Mouse (Mus musculus): ENCODE data around the gene Ap1m2. TPM values are rescaled to one million over a fixed set of nuclear protein-coding genes. Genes with fewer than 3 reads are reported as not detected.
A peak's percentile ranks its signal among the peaks of the same experiment; 100 is the strongest.
"Not testable (repeated sequence)": the region's sequence is repeated elsewhere in the genome, so short reads cannot be mapped to it uniquely, and the experiment has no call there.

The Ap1m2 gene
- total and polyA plus RNA-seq, 3 experiments = 0.16 TPM; not detected in 2

- no peaks in the 10 kb centered on the region for H3K36me3 ChIP-seq (replicated peaks)
- no peaks in the 10 kb centered on the region for H3K9me3 ChIP-seq (replicated peaks)
- ATAC-seq (ENCODE audit: extremely low read depth, insufficient number of reproducible peaks, low FRiP score, poor library complexity, severe bottlenecking) = no peak
- no peak overlapping the region for H3K4me3 ChIP-seq (ENCODE audit: low read depth, low read length)
- no peak for TF ChIP-seq TAL1 (conservative IDR thresholded peaks at IDR 0.05; ENCODE audit: low read depth, low read length)
- no peak for TF ChIP-seq CTCF (IDR thresholded peaks at IDR 0.05; ENCODE audit: low read depth, low read length)
- no peak for TF ChIP-seq POLR2AphosphoS5 (IDR thresholded peaks at IDR 0.05; ENCODE audit: insufficient replicate concordance, low read depth, low read length)
- no peak for TF ChIP-seq GATA1 (IDR thresholded peaks at IDR 0.05; ENCODE audit: borderline replicate concordance, low read length)
- no peak for TF ChIP-seq GATA2 (IDR thresholded peaks at IDR 0.05; ENCODE audit: borderline replicate concordance, low read depth, low read length)
- peaks cover 10% of the 10 kb centered on the region; the same call in 1 of the 2 replicates for H3K4me1 ChIP-seq (ENCODE audit: insufficient read depth, low read depth, low read length)
- DNase-seq (ENCODE audit: low spot score) = no peak
- peaks cover 37% of the 10 kb centered on the region for H3K27me3 ChIP-seq (ENCODE audit: insufficient read depth, low read length)
Observed at GRCm38 (mm10) chr9:21305065-21305464, 7.1 kb downstream of the Ap1m2 start.

- Histone ChIP-seq H3K27me3 (ENCODE audit: insufficient read depth, low read length) (peaks cover 41% of the 10 kb centered on the region), H3K4me1 (ENCODE audit: insufficient read depth, low read depth, low read length) (peaks cover 2% of the 10 kb centered on the region; the same call in 1 of the 2 replicates), H3K4me3 (ENCODE audit: low read depth, low read length) (no peak overlapping the region), H3K36me3 (replicated peaks) (no peaks in the 10 kb centered on the region), H3K9me3 (replicated peaks) (peaks cover 8% of the 10 kb centered on the region)
- no peak for DNase-seq (ENCODE audit: low spot score)
- no peak for ATAC-seq (ENCODE audit: extremely low read depth, insufficient number of reproducible peaks, low FRiP score, poor library complexity, severe bottlenecking)
- TF ChIP-seq GATA1 (IDR thresholded peaks at IDR 0.05; ENCODE audit: borderline replicate concordance, low read length) = no peak
Observed at GRCm38 (mm10) chr9:21299014-21299413, 13.1 kb downstream of the Ap1m2 start.

GRCm38 (mm10) chr9:21292271-21292670 is 19.9 kb downstream of the Ap1m2 start:
- TF ChIP-seq CTCF (IDR thresholded peaks at IDR 0.05; ENCODE audit: low read depth, low read length) (no peak), GATA1 (IDR thresholded peaks at IDR 0.05; ENCODE audit: borderline replicate concordance, low read length) (no peak), GATA2 (IDR thresholded peaks at IDR 0.05; ENCODE audit: borderline replicate concordance, low read depth, low read length) (no peak), POLR2AphosphoS5 (IDR thresholded peaks at IDR 0.05; ENCODE audit: insufficient replicate concordance, low read depth, low read length) (no peak), TAL1 (conservative IDR thresholded peaks at IDR 0.05; ENCODE audit: low read depth, low read length) (no peak)
- Histone ChIP-seq H3K4me1 (ENCODE audit: insufficient read depth, low read depth, low read length) (peaks cover 32% of the 10 kb centered on the region), H3K36me3 (replicated peaks) (peaks cover 10% of the 10 kb centered on the region), H3K9me3 (replicated peaks) (no peaks in the 10 kb centered on the region), H3K27me3 (ENCODE audit: insufficient read depth, low read length) (peaks cover 12% of the 10 kb centered on the region), H3K4me3 (ENCODE audit: low read depth, low read length) (peak overlapping the region; percentile 80; the same call in 1 of the 2 replicates)
- DNase-seq (ENCODE audit: low spot score) (no peak), ATAC-seq (ENCODE audit: extremely low read depth, insufficient number of reproducible peaks, low FRiP score, poor library complexity, severe bottlenecking) (no peak)

- peak overlapping the region; percentile 80 for H3K4me3 ChIP-seq (ENCODE audit: low read depth, low read length)
- peaks cover 11% of the 10 kb centered on the region for H3K36me3 ChIP-seq (replicated peaks)
- ATAC-seq (ENCODE audit: extremely low read depth, insufficient number of reproducible peaks, low FRiP score, poor library complexity, severe bottlenecking); H3K9me3 ChIP-seq (replicated peaks); DNase-seq (ENCODE audit: low spot score): not testable (repeated sequence)
- H3K4me1 ChIP-seq (ENCODE audit: insufficient read depth, low read depth, low read length) = peaks cover 34% of the 10 kb centered on the region
- peaks cover 10% of the 10 kb centered on the region for H3K27me3 ChIP-seq (ENCODE audit: insufficient read depth, low read length)
Observed at GRCm38 (mm10) chr9:21291868-21292267, 20.3 kb downstream of the Ap1m2 start.

GRCm38 (mm10) chr9:21291022-21291787 is 20.9 kb downstream of the Ap1m2 start, which contains the start of gene Cdkn2d:
Gene Cdkn2d (minus strand): TSS chr9:21291407.
- H3K27me3 ChIP-seq (ENCODE audit: insufficient read depth, low read length) = peaks cover 4% of the 10 kb centered on the region
- peak within 1 kb of the TSS; percentile 80 for H3K4me3 ChIP-seq (ENCODE audit: low read depth, low read length)
- peak; percentile 99 for DNase-seq (ENCODE audit: low spot score)
- peak; percentile 81 for ATAC-seq (ENCODE audit: extremely low read depth, insufficient number of reproducible peaks, low FRiP score, poor library complexity, severe bottlenecking)
- H3K9me3 ChIP-seq (replicated peaks) = no peaks in the 10 kb centered on the region
- no peak for TF ChIP-seq TAL1 (conservative IDR thresholded peaks at IDR 0.05; ENCODE audit: low read depth, low read length)
- no peak for TF ChIP-seq GATA1 (IDR thresholded peaks at IDR 0.05; ENCODE audit: borderline replicate concordance, low read length)
- H3K36me3 ChIP-seq (replicated peaks) = peaks cover 18% of the 10 kb centered on the region
- peaks cover 40% of the 10 kb centered on the region for H3K4me1 ChIP-seq (ENCODE audit: insufficient read depth, low read depth, low read length)

GRCm38 (mm10) chr9:21290589-21290988 is 21.5 kb downstream of the Ap1m2 start:
- peaks cover 45% of the 10 kb centered on the region for H3K4me1 ChIP-seq (ENCODE audit: insufficient read depth, low read depth, low read length)
- no peaks in the 10 kb centered on the region for H3K9me3 ChIP-seq (replicated peaks)
- no peak for DNase-seq (ENCODE audit: low spot score)
- no peak for TF ChIP-seq TAL1 (conservative IDR thresholded peaks at IDR 0.05; ENCODE audit: low read depth, low read length)
- TF ChIP-seq CTCF (IDR thresholded peaks at IDR 0.05; ENCODE audit: low read depth, low read length) = no peak
- no peak for TF ChIP-seq GATA1 (IDR thresholded peaks at IDR 0.05; ENCODE audit: borderline replicate concordance, low read length)
- no peak for TF ChIP-seq GATA2 (IDR thresholded peaks at IDR 0.05; ENCODE audit: borderline replicate concordance, low read depth, low read length)
- TF ChIP-seq POLR2AphosphoS5 (IDR thresholded peaks at IDR 0.05; ENCODE audit: insufficient replicate concordance, low read depth, low read length) = no peak
- no peak for ATAC-seq (ENCODE audit: extremely low read depth, insufficient number of reproducible peaks, low FRiP score, poor library complexity, severe bottlenecking)
- H3K36me3 ChIP-seq (replicated peaks) = peaks cover 23% of the 10 kb centered on the region
- H3K27me3 ChIP-seq (ENCODE audit: insufficient read depth, low read length) = peaks cover under 1% of the 10 kb centered on the region; the same call in 1 of the 2 replicates
- H3K4me3 ChIP-seq (ENCODE audit: low read depth, low read length) = peak overlapping the region; percentile 80

GRCm38 (mm10) chr9:21289337-21289671 is 22.8 kb downstream of the Ap1m2 start:
- Histone ChIP-seq H3K9me3 (replicated peaks) (no peaks in the 10 kb centered on the region), H3K36me3 (replicated peaks) (peaks cover 36% of the 10 kb centered on the region), H3K4me3 (ENCODE audit: low read depth, low read length) (peak overlapping the region; percentile 87; the same call in 1 of the 2 replicates), H3K4me1 (ENCODE audit: insufficient read depth, low read depth, low read length) (peaks cover 52% of the 10 kb centered on the region), H3K27me3 (ENCODE audit: insufficient read depth, low read length) (no peaks in the 10 kb centered on the region)
- DNase-seq (ENCODE audit: low spot score) (no peak), ATAC-seq (ENCODE audit: extremely low read depth, insufficient number of reproducible peaks, low FRiP score, poor library complexity, severe bottlenecking) (no peak)
- TF ChIP-seq TAL1 (conservative IDR thresholded peaks at IDR 0.05; ENCODE audit: low read depth, low read length) = no peak
- TF ChIP-seq CTCF (IDR thresholded peaks at IDR 0.05; ENCODE audit: low read depth, low read length) = no peak
- no peak for TF ChIP-seq POLR2AphosphoS5 (IDR thresholded peaks at IDR 0.05; ENCODE audit: insufficient replicate concordance, low read depth, low read length)
- TF ChIP-seq GATA2 (IDR thresholded peaks at IDR 0.05; ENCODE audit: borderline replicate concordance, low read depth, low read length) = no peak
- TF ChIP-seq GATA1 (IDR thresholded peaks at IDR 0.05; ENCODE audit: borderline replicate concordance, low read length) = no peak
